In the genomic region with DNA sequence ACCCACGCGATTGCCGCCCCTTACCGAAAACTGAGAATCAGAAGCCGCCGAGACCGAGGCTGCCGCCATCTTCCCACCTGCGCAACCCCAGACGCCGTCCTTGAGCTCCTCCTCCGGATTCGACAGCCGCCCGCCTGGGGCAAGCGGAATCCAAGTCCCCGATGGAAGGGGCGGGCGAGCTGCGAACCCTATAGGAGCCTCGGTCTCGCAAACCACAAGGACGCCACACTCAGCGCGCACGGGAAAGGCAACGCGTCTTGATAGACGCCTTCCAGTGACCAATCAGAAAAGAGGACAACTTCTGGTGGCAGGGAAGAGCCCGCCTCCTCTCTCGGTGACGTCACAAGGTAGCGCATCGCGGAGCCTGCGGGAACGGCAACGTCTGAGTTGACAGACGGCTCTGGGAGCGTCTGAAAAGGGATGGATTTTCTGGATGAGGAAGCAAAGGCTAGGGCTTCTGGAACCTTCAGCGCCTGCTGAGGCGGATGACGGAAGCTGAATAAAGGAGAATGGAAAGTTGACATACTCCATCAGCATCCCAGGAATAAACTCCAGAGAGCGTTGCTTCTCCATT, we compare ENCODE assay signal across 1 mouse cellular context.
TF ChIP-seq lines count a peak whose summit lies in the region.

A gene (minus strand): TSS at position 276 of the 574 bp plus-strand sequence.

TF ChIP-seq in CH12.LX, 34 proteins besides CTCF, POLR2A, EP300 and RAD21 (continued from another document):
- TF ChIP-seq ZMIZ1 (IDR thresholded peaks at IDR 0.05; ENCODE audit: low read depth, low read length) (no peak; the same call in 1 of the 2 replicates), PAX5 (IDR thresholded peaks at IDR 0.05; ENCODE audit: low read length) (no peak), SMC3 (IDR thresholded peaks at IDR 0.05; ENCODE audit: low read depth, low read length) (no peak), RCOR1 (conservative IDR thresholded peaks at IDR 0.05; ENCODE audit: low read depth, low read length) (no peak), NRF1 (IDR thresholded peaks at IDR 0.05; ENCODE audit: low read depth, low read length) (peak; percentile 52; the same call in 1 of the 2 replicates), GABPA (IDR thresholded peaks at IDR 0.05; ENCODE audit: insufficient replicate concordance, low read depth, low read length) (no peak), MAZ (IDR thresholded peaks at IDR 0.05; ENCODE audit: low read depth, low read length) (no peak), HCFC1 (IDR thresholded peaks at IDR 0.05; ENCODE audit: low read depth, low read length) (no peak), E2F4 (IDR thresholded peaks at IDR 0.05; ENCODE audit: insufficient replicate concordance, low read depth, low read length) (no peak), MAFK (IDR thresholded peaks at IDR 0.05; ENCODE audit: insufficient replicate concordance, low read length) (no peak), ZKSCAN1 (IDR thresholded peaks at IDR 0.05; ENCODE audit: borderline replicate concordance, low read depth, low read length) (no peak), JUN (IDR thresholded peaks at IDR 0.05; ENCODE audit: insufficient read depth, low read depth, low read length) (peak; percentile 14; the same call in 1 of the 2 replicates), UBTF (IDR thresholded peaks at IDR 0.05; ENCODE audit: low read depth, low read length) (no peak)
